Mouse (Mus musculus): ENCODE measurements around the gene Mgrn1. TPM values are rescaled to one million over a fixed set of nuclear protein-coding genes. Genes with fewer than 3 reads are reported as not detected.

The Mgrn1 gene
- polyA plus RNA-seq, 1 experiment from 2014 or later, result 75.6 TPM

DNA sequence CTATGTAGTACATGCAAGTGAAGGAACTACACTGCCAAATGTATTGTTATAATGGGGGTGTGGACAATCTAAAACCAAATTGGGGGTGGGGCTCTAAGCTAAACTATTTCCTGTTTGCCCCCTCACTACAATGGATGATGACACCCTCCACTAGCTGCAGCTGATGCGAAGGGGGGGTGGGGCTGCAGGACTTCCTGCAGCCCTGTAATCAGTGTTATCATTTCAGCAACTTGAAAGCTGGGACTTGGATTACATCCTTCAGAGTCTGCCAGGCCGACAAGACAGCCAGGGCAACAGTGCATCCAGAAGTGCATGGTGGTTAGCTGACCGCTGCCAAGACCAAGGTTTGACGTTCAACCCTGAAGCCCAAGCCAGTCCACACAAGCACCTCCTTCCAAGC is 85.6 kb downstream of the Mgrn1 start:
- no peak overlapping the region for H3K4me2 ChIP-seq (replicated peaks; ENCODE audit: low read depth, low read length)
- TF ChIP-seq EP300 (IDR thresholded peaks at IDR 0.05) (peak; percentile 84), CTCF (IDR thresholded peaks at IDR 0.05) (no peak)
- DNase-seq (ENCODE audit: low spot score), result peak; percentile 78
- ATAC-seq, result peak; percentile 89
- H3K27ac ChIP-seq (ENCODE audit: low read length), result peak overlapping the region; percentile 71
- H3K9ac ChIP-seq (replicated peaks; ENCODE audit: low read depth), result no peak overlapping the region
- no peaks in the 10 kb centered on the region for H3K9me3 ChIP-seq (ENCODE audit: low read length)
- no peaks in the 10 kb centered on the region for H3K27me3 ChIP-seq (replicated peaks; ENCODE audit: insufficient read depth, low read length)
- H3K4me3 ChIP-seq (ENCODE audit: low read depth, low read length), result no peak overlapping the region
- 58% methylated on average over 4 of the region's 4 CpGs for WGBS
- no peaks in the 10 kb centered on the region for H3K4me1 ChIP-seq (ENCODE audit: insufficient read depth, low read depth, low read length)
- no peaks in the 10 kb centered on the region for H3K36me3 ChIP-seq (ENCODE audit: insufficient read depth, low read length)

- WGBS, result 86% methylated on average over 5 of the region's 5 CpGs
- H3K4me1 ChIP-seq (ENCODE audit: insufficient read depth, low read depth, low read length), result no peaks in the 10 kb centered on the region
- no peak for TF ChIP-seq CTCF (IDR thresholded peaks at IDR 0.05)
- no peak for TF ChIP-seq EP300 (IDR thresholded peaks at IDR 0.05)
- H3K4me2 ChIP-seq (replicated peaks; ENCODE audit: low read depth, low read length), result no peak overlapping the region
- no peaks in the 10 kb centered on the region for H3K27me3 ChIP-seq (replicated peaks; ENCODE audit: insufficient read depth, low read length)
- DNase-seq (ENCODE audit: low spot score) (no peak), ATAC-seq (no peak)
- no peak overlapping the region for H3K27ac ChIP-seq (ENCODE audit: low read length)
- no peak overlapping the region for H3K4me3 ChIP-seq (ENCODE audit: low read depth, low read length)
- no peak overlapping the region for H3K9ac ChIP-seq (replicated peaks; ENCODE audit: low read depth)
- H3K9me3 ChIP-seq (ENCODE audit: low read length), result no peaks in the 10 kb centered on the region
- H3K36me3 ChIP-seq (ENCODE audit: insufficient read depth, low read length), result no peaks in the 10 kb centered on the region
These were observed 88.5 kb downstream of the Mgrn1 start for GRCm38 (mm10) chr16:4974521-4974920.

- Histone ChIP-seq H3K27ac (ENCODE audit: low read length) (no peak overlapping the region), H3K4me2 (replicated peaks; ENCODE audit: low read depth, low read length) (no peak overlapping the region), H3K27me3 (replicated peaks; ENCODE audit: insufficient read depth, low read length) (no peaks in the 10 kb centered on the region), H3K36me3 (ENCODE audit: insufficient read depth, low read length) (no peaks in the 10 kb centered on the region), H3K4me3 (ENCODE audit: low read depth, low read length) (no peak overlapping the region), H3K4me1 (ENCODE audit: insufficient read depth, low read depth, low read length) (no peaks in the 10 kb centered on the region), H3K9me3 (ENCODE audit: low read length) (no peaks in the 10 kb centered on the region), H3K9ac (replicated peaks; ENCODE audit: low read depth) (no peak overlapping the region)
- DNase-seq (ENCODE audit: low spot score), result no peak
- TF ChIP-seq EP300 (IDR thresholded peaks at IDR 0.05) (no peak), CTCF (IDR thresholded peaks at IDR 0.05) (no peak)
- ATAC-seq, result no peak
- 57% methylated on average over 2 of the region's 2 CpGs for WGBS
These were observed 90.1 kb downstream of the Mgrn1 start for GRCm38 (mm10) chr16:4976180-4976579.

GRCm38 (mm10) chr16:4978275-4979051 is 92.4 kb downstream of the Mgrn1 start:
- DNase-seq (ENCODE audit: low spot score) (peak; percentile 87), ATAC-seq (peak; percentile 95)
- Histone ChIP-seq H3K9me3 (ENCODE audit: low read length) (no peaks in the 10 kb centered on the region), H3K4me2 (replicated peaks; ENCODE audit: low read depth, low read length) (no peak overlapping the region), H3K36me3 (ENCODE audit: insufficient read depth, low read length) (no peaks in the 10 kb centered on the region), H3K27me3 (replicated peaks; ENCODE audit: insufficient read depth, low read length) (no peaks in the 10 kb centered on the region), H3K4me1 (ENCODE audit: insufficient read depth, low read depth, low read length) (no peaks in the 10 kb centered on the region), H3K4me3 (ENCODE audit: low read depth, low read length) (no peak overlapping the region), H3K9ac (replicated peaks; ENCODE audit: low read depth) (no peak overlapping the region), H3K27ac (ENCODE audit: low read length) (0 out of 2 replicates have a peak overlapping the region, but pooled peaks have one; percentile 47)
- WGBS, result 41% methylated on average over 5 of the region's 5 CpGs
- TF ChIP-seq EP300 (IDR thresholded peaks at IDR 0.05), result no peak
- TF ChIP-seq CTCF (IDR thresholded peaks at IDR 0.05), result no peak

DNA sequence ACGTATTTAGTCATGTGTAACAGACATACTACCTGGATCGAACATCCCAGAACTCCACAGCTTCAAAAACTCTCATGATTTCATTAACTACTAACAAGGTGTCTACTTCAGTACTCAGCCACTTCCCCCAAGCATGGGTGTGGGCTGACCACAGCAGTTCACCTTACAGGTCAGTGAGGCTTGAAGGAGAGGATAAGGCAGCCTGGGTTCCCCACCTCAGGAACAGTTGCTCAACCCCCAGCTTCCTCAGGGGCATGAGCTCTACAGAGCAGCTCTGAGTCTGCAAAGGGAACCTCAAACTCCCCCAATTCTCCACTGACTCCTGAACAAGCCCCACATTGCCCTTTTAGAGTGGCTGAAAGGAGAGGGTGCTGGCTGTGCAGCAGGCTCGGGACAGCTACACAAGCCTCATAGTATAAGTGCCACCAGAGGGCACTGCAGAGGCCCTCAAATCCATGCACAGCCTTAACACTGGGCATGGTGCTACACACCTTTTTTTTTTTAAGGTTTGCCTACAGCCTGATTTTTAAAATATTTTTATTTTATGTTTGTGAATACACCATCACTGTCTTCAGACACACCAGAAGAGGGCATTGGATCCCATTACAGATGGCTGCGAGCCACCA is 93.8 kb downstream of the Mgrn1 start:
- peak; percentile 72 for ATAC-seq
- peak; percentile 70 for DNase-seq (ENCODE audit: low spot score)
- WGBS, result 69% methylated on average over 4 of the region's 4 CpGs
- H3K27ac ChIP-seq (ENCODE audit: low read length), result no peak overlapping the region
- TF ChIP-seq EP300 (IDR thresholded peaks at IDR 0.05) (no peak), CTCF (IDR thresholded peaks at IDR 0.05) (peak; percentile 75)
- H3K4me2 ChIP-seq (replicated peaks; ENCODE audit: low read depth, low read length), result no peak overlapping the region
- no peaks in the 10 kb centered on the region for H3K27me3 ChIP-seq (replicated peaks; ENCODE audit: insufficient read depth, low read length)
- H3K36me3 ChIP-seq (ENCODE audit: insufficient read depth, low read length), result no peaks in the 10 kb centered on the region
- no peaks in the 10 kb centered on the region for H3K4me1 ChIP-seq (ENCODE audit: insufficient read depth, low read depth, low read length)
- H3K9ac ChIP-seq (replicated peaks; ENCODE audit: low read depth), result no peak overlapping the region
- H3K9me3 ChIP-seq (ENCODE audit: low read length), result no peaks in the 10 kb centered on the region
- no peak overlapping the region for H3K4me3 ChIP-seq (ENCODE audit: low read depth, low read length)

DNA sequence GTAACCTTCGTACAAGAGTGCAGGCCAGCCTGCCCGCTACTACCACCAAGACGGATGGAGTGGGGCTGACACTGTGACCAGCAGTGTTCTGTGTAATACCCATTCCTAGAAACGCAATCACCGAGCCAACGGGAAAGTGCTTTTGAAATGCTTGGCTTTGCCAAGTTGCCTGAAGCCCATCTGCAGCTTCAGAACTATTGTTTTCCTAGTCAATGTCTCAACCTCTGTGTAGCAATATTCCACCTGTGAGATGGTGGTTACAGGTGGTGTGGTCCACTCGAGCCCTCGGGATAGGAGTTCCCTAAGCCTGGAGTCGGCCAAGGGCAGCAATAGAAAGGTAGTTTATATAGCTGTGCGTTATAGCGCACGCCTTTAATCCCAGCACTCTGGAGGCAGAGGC is 98.7 kb downstream of the Mgrn1 start:
- Histone ChIP-seq H3K9ac (replicated peaks; ENCODE audit: low read depth) (no peak overlapping the region), H3K36me3 (ENCODE audit: insufficient read depth, low read length) (no peaks in the 10 kb centered on the region), H3K4me1 (ENCODE audit: insufficient read depth, low read depth, low read length) (no peaks in the 10 kb centered on the region), H3K4me2 (replicated peaks; ENCODE audit: low read depth, low read length) (no peak overlapping the region), H3K27ac (ENCODE audit: low read length) (no peak overlapping the region), H3K9me3 (ENCODE audit: low read length) (no peaks in the 10 kb centered on the region), H3K4me3 (ENCODE audit: low read depth, low read length) (no peak overlapping the region), H3K27me3 (replicated peaks; ENCODE audit: insufficient read depth, low read length) (no peaks in the 10 kb centered on the region)
- no peak for ATAC-seq
- WGBS, result 86% methylated on average over 12 of the region's 12 CpGs
- TF ChIP-seq CTCF (IDR thresholded peaks at IDR 0.05), result no peak
- TF ChIP-seq EP300 (IDR thresholded peaks at IDR 0.05), result no peak
- DNase-seq (ENCODE audit: low spot score), result no peak

Other genes starting within 250 kb of the Mgrn1 start
- 17.4 and 18.0 TPM in 2 replicates for gene Vasn, start 246.3 kb upstream of the Mgrn1 start, polyA plus RNA-seq (2015; fragmentation: Nextera tagmentation; extraction: Ambion mirVana)
- gene Dnaja3, start 246.3 kb upstream of the Mgrn1 start, polyA plus RNA-seq (2015; fragmentation: Nextera tagmentation; extraction: Ambion mirVana), result 37.8 and 38.9 TPM in 2 replicates
- 8.7 and 9.0 TPM in 2 replicates for gene Coro7, start 206.5 kb upstream of the Mgrn1 start, polyA plus RNA-seq (2015; fragmentation: Nextera tagmentation; extraction: Ambion mirVana)
- 6.0 and 7.1 TPM in 2 replicates for gene Nmral1, start 166.9 kb upstream of the Mgrn1 start, polyA plus RNA-seq (2015; fragmentation: Nextera tagmentation; extraction: Ambion mirVana)
- 92.4 and 97.9 TPM in 2 replicates for gene Hmox2, start 159.9 kb upstream of the Mgrn1 start, polyA plus RNA-seq (2015; fragmentation: Nextera tagmentation; extraction: Ambion mirVana)
- gene Cdip1, start 96.0 kb upstream of the Mgrn1 start, polyA plus RNA-seq (2015; fragmentation: Nextera tagmentation; extraction: Ambion mirVana), result 57.5 and 68.2 TPM in 2 replicates
- 2.2 and 2.4 TPM in 2 replicates for gene 4930562C15Rik, start 50.8 kb upstream of the Mgrn1 start, polyA plus RNA-seq (2015; fragmentation: Nextera tagmentation; extraction: Ambion mirVana)
- gene Ubald1, start 5.9 kb upstream of the Mgrn1 start, polyA plus RNA-seq (2015; fragmentation: Nextera tagmentation; extraction: Ambion mirVana), result 33.7 and 39.5 TPM in 2 replicates
- 87.6 and 92.0 TPM in 2 replicates for gene Nudt16l1, start 52.5 kb downstream of the Mgrn1 start, polyA plus RNA-seq (2015; fragmentation: Nextera tagmentation; extraction: Ambion mirVana)
- 41.0 and 43.4 TPM in 2 replicates for gene Anks3, start 78.0 kb downstream of the Mgrn1 start, polyA plus RNA-seq (2015; fragmentation: Nextera tagmentation; extraction: Ambion mirVana)
- gene Sept12, start 111.6 kb downstream of the Mgrn1 start, polyA plus RNA-seq (2015; fragmentation: Nextera tagmentation; extraction: Ambion mirVana), result 0.14 and 0.27 TPM in 2 replicates
- 57.5 and 59.4 TPM in 2 replicates for gene Smim22, start 121.0 kb downstream of the Mgrn1 start, polyA plus RNA-seq (2015; fragmentation: Nextera tagmentation; extraction: Ambion mirVana)
- 58.9 and 60.4 TPM in 2 replicates for gene Rogdi, start 127.3 kb downstream of the Mgrn1 start, polyA plus RNA-seq (2015; fragmentation: Nextera tagmentation; extraction: Ambion mirVana)
- 75.8 and 81.1 TPM in 2 replicates for gene Glyr1, start 163.6 kb downstream of the Mgrn1 start, polyA plus RNA-seq (2015; fragmentation: Nextera tagmentation; extraction: Ambion mirVana)
- gene Ubn1, start 163.8 kb downstream of the Mgrn1 start, polyA plus RNA-seq (2015; fragmentation: Nextera tagmentation; extraction: Ambion mirVana), result 15.0 and 16.3 TPM in 2 replicates
- gene Ppl, start 246.2 kb downstream of the Mgrn1 start, polyA plus RNA-seq (2015; fragmentation: Nextera tagmentation; extraction: Ambion mirVana), result 10.4 and 11.0 TPM in 2 replicates